Comparison of ENCODE assay signal across 8 mouse cellular contexts in genomic region chr8:125052026-125052425, GRCm38 (mm10). TPM values are rescaled to one million over a fixed set of nuclear protein-coding genes. Genes with fewer than 3 reads are reported as not detected.
A peak's percentile ranks its signal among the peaks of the same experiment; 100 is the strongest.
DNase-seq lines count a peak whose midpoint lies in the region; ATAC-seq and TF ChIP-seq lines count a peak whose summit lies in the region.

No protein-coding gene starts in this region.

- no peaks in the 10 kb centered on the region for H3K9me3 ChIP-seq in liver, embryonic 11.5 days (ENCODE audit: control insufficient read depth, low read length)

- ATAC-seq in liver, embryonic 11.5 days (replicated peaks; ENCODE audit: low FRiP score) = no peak

- H3K27me3 ChIP-seq in liver, embryonic 11.5 days (replicated peaks; ENCODE audit: control insufficient read depth, insufficient read depth, low read length) = peaks cover 34% of the 10 kb centered on the region

- intact Hi-C loops in left cerebral cortex, adult 2 months (cut with DNase I) = loop anchor here (5.0 kb wide), 1 partner anchor 820 kb away; no protein-coding TSS in a partner anchor
- intact Hi-C loops in heart, postnatal 14 days (cut with DNase I) = loop anchor here (5.0 kb wide), 1 partner anchor 820 kb away; no protein-coding TSS in a partner anchor

- no peaks in the 10 kb centered on the region for H3K36me3 ChIP-seq in liver, embryonic 11.5 days (ENCODE audit: control insufficient read depth, insufficient read depth, low read length)

- H3K4me1 ChIP-seq in liver, embryonic 11.5 days (replicated peaks; ENCODE audit: control insufficient read depth, insufficient read depth, low read length) = peaks cover 3% of the 10 kb centered on the region; the same call in 1 of the 2 replicates

- no peak overlapping the region for H3K27ac ChIP-seq in left cerebral cortex, adult 2 months
- no peak overlapping the region for H3K27ac ChIP-seq in liver, embryonic 11.5 days (ENCODE audit: low read depth, low read length)

- no peak overlapping the region for H3K4me2 ChIP-seq in liver, embryonic 11.5 days

- H3K4me3 ChIP-seq in left cerebral cortex, adult 2 months = no peak overlapping the region
- no peak overlapping the region for H3K4me3 ChIP-seq in liver, embryonic 11.5 days (ENCODE audit: low read depth, low read length)

- 40% methylated on average over 2 of the region's 2 CpGs for WGBS in liver, embryonic 11.5 days

- TF ChIP-seq CTCF in left cerebral cortex, adult 2 months (IDR thresholded peaks at IDR 0.05) = peak; percentile 77

- DNase-seq in left cerebral cortex, adult 2 months (ENCODE audit: extremely low spot score in 1 of 2, low spot score in 2 of 2) = peak; percentile 36 to 68
- no peak for DNase-seq in left cerebral cortex, adult 11 months (ENCODE audit: low spot score)
- peak; percentile 84 for DNase-seq in ZHBTc4 (ENCODE audit: low read depth, low spot score)
- peak; percentile 67 to 79 for DNase-seq in cerebellum, postnatal 4 days (ENCODE audit: low spot score in 2 of 2)
- peak; percentile 85 to 87 for DNase-seq in heart, postnatal 14 days
- peak; percentile 65 for DNase-seq in liver, embryonic 11.5 days (ENCODE audit: low spot score)
- peak; percentile 80 for DNase-seq in retina, postnatal 1 day
- peak; percentile 72 for DNase-seq in urinary bladder, postnatal 14 days (ENCODE audit: low spot score)

- H3K9ac ChIP-seq in liver, embryonic 11.5 days (ENCODE audit: low read depth, low read length) = no peak overlapping the region

RNA-seq across cellular contexts. Expression of gene Disc1, which starts 2.0 kb away (rescaled TPM):
- total RNA-seq in left cerebral cortex, adult 2 months (2021) = 1 to 10 TPM; 2.5 to 2.7 TPM
- 1 to 10 TPM; 3.1 to 3.9 TPM for total RNA-seq in heart, postnatal 14 days (2021)
- 0.82 and 1.2 TPM in 2 replicates for polyA plus RNA-seq in liver, embryonic 11.5 days (2014; fragmentation: Nextera tagmentation; extraction: Ambion mirVana)

RNA-seq across cellular contexts. Expression of gene Tsnax, which starts 39.2 kb away (rescaled TPM):
- total RNA-seq in left cerebral cortex, adult 2 months (2021) = 100 to 1,000 TPM; 187 to 200 TPM
- 10 to 100 TPM; 74.0 to 74.1 TPM for total RNA-seq in heart, postnatal 14 days (2021)
- polyA plus RNA-seq in liver, embryonic 11.5 days (2014; fragmentation: Nextera tagmentation; extraction: Ambion mirVana) = 113 and 115 TPM in 2 replicates
